ENCODE assay signal across 13 mouse cellular contexts in the genomic region with DNA sequence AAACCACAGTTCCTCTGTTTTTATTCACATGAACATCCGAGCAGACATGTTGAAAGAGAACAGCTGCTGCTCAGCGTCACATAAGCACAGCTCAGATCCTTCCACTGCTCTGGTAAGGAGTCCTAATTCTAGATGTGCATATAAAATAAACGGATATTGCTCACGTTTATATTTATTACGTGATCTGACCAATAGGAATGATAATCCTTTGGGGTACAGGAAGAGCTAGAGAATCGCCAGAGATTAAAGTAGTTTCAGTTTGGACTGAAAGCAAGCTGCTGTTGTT.
DNase-seq lines count a peak whose midpoint lies in the region; ATAC-seq and TF ChIP-seq lines count a peak whose summit lies in the region.
"Had no signal": no experiment of that assay in that cellular context is flagged by ENCODE, and none has a peak within 500 bp of the region (broad histone marks: within the 10 kb centered on the region; RNA-seq: fewer than 3 reads in every experiment).

No protein-coding gene starts in this region.

- H3K9ac ChIP-seq in heart, adult 2 months (ENCODE audit: low read depth, low read length) = no peak overlapping the region
- no peak overlapping the region for H3K9ac ChIP-seq in kidney, embryonic 15.5 days
- no peak overlapping the region for H3K9ac ChIP-seq in limb, embryonic 13.5 days
- H3K9ac ChIP-seq: forebrain, postnatal 0 days; liver, postnatal 0 days had no signal

- TF ChIP-seq CTCF in heart, adult 2 months (IDR thresholded peaks at IDR 0.05) = no peak

- intact Hi-C loops in heart, adult 2 months (cut with DNase I) = no loop called here
- intact Hi-C loops in heart, postnatal 14 days (cut with DNase I) = no loop called here

- no peak for ATAC-seq in kidney, embryonic 15.5 days (replicated peaks; ENCODE audit: low FRiP score)
- no peak for ATAC-seq in limb, embryonic 13.5 days (ENCODE audit: low FRiP score, low read depth)
- no peak for ATAC-seq in granulocyte monocyte progenitor cell, adult 5-6 weeks (replicated peaks; ENCODE audit: poor library complexity, severe bottlenecking)
- ATAC-seq: forebrain, postnatal 0 days; liver, postnatal 0 days; midbrain, embryonic 16.5 days had no signal

- no peak overlapping the region for H3K4me3 ChIP-seq in heart, adult 2 months
- no peak overlapping the region for H3K4me3 ChIP-seq in kidney, embryonic 15.5 days (replicated peaks)
- H3K4me3 ChIP-seq in limb, embryonic 13.5 days = no peak overlapping the region

- peak overlapping the region; percentile 34 for H3K4me2 ChIP-seq in kidney, embryonic 15.5 days
- H3K4me2 ChIP-seq in limb, embryonic 13.5 days (replicated peaks) = peak overlapping the region; percentile 28

- no peaks in the 10 kb centered on the region for H3K9me3 ChIP-seq in kidney, embryonic 15.5 days (replicated peaks)
- H3K9me3 ChIP-seq in limb, embryonic 13.5 days = no peaks in the 10 kb centered on the region

- WGBS in heart, adult 2 months = 66% methylated on average over 6 of the region's 6 CpGs
- 50% methylated on average over 6 of the region's 6 CpGs for WGBS in kidney, embryonic 15.5 days
- 49% methylated on average over 6 of the region's 6 CpGs for WGBS in limb, embryonic 13.5 days

- H3K79me2 ChIP-seq in heart, adult 2 months (replicated peaks; ENCODE audit: control insufficient read depth, insufficient read depth, low read length) = no peaks in the 10 kb centered on the region

- H3K27me3 ChIP-seq in heart, adult 2 months (ENCODE audit: control insufficient read depth, insufficient read depth, low read length) = no peaks in the 10 kb centered on the region
- H3K27me3 ChIP-seq in kidney, embryonic 15.5 days = no peaks in the 10 kb centered on the region
- H3K27me3 ChIP-seq in limb, embryonic 13.5 days = peaks cover 7% of the 10 kb centered on the region; the same call in 1 of the 2 replicates

- no peaks in the 10 kb centered on the region for H3K36me3 ChIP-seq in heart, adult 2 months (ENCODE audit: control insufficient read depth, insufficient read depth, low read length)
- H3K36me3 ChIP-seq in kidney, embryonic 15.5 days = no peaks in the 10 kb centered on the region
- H3K36me3 ChIP-seq in limb, embryonic 13.5 days = no peaks in the 10 kb centered on the region; the same call in 1 of the 2 replicates

- TF ChIP-seq POLR2A in heart, adult 2 months (IDR thresholded peaks at IDR 0.05; ENCODE audit: insufficient read depth, low read depth, low read length) = no peak

- TF ChIP-seq EP300 in heart, adult 2 months (IDR thresholded peaks at IDR 0.05; ENCODE audit: insufficient read depth, low read depth, low read length) = no peak

- no peaks in the 10 kb centered on the region for H3K4me1 ChIP-seq in heart, adult 2 months (ENCODE audit: control insufficient read depth, insufficient read depth, low read length)
- peaks cover 32% of the 10 kb centered on the region for H3K4me1 ChIP-seq in kidney, embryonic 15.5 days
- peaks cover 35% of the 10 kb centered on the region for H3K4me1 ChIP-seq in limb, embryonic 13.5 days

- peak overlapping the region; percentile 24 for H3K27ac ChIP-seq in heart, adult 2 months
- peak overlapping the region; percentile 88 for H3K27ac ChIP-seq in kidney, embryonic 15.5 days
- H3K27ac ChIP-seq in limb, embryonic 13.5 days = peak overlapping the region; percentile 83; the same call in 1 of the 2 replicates

- DNase-seq in heart, adult 2 months = no peak
- DNase-seq in heart, postnatal 14 days = no peak
- DNase-seq in kidney, adult 9 months = no peak
- DNase-seq in NIH3T3 (ENCODE audit: low read depth) = peak; percentile 30
- DNase-seq in c-Kit-positive CD71-positive TER-119-positive erythroid progenitor cells, embryonic 14.5 days (ENCODE audit: low spot score) = no peak
- DNase-seq: forebrain, postnatal 0 days; liver, postnatal 0 days; spleen, adult 18-20 months; thymus, postnatal 25 days had no signal

Comparison
In these comparisons a context has a peak if more than half of its experiments do, and no peak if none do; other contexts are left out.
1. H3K27ac ChIP-seq: peak in every context shown above with its lines; median percentile 88 in kidney, embryonic 15.5 days; 83 in limb, embryonic 13.5 days; 24 in heart, adult 2 months.